Mouse (Mus musculus): ENCODE data around the gene Fn1.

- TF ChIP-seq CTCF (IDR thresholded peaks at IDR 0.05; ENCODE audit: control insufficient read depth, insufficient read depth, insufficient read length) (no peak), MYOD1 (IDR thresholded peaks at IDR 0.05; ENCODE audit: control insufficient read depth, insufficient read length, low read depth) (no peak), CEBPB (IDR thresholded peaks at IDR 0.05; ENCODE audit: low read depth) (no peak), MAX (IDR thresholded peaks at IDR 0.05) (no peak), USF1 (IDR thresholded peaks at IDR 0.05; ENCODE audit: low read depth) (no peak)
These were observed 16.3 kb downstream of the Fn1 start for GRCm38 (mm10) chr1:71636665-71637064.
